Mouse (Mus musculus) leukemia stem cell, adult 10-12 weeks (primary cell): ENCODE results near the gene Map3k12. TPM values are rescaled to one million over a fixed set of nuclear protein-coding genes. Genes with fewer than 3 reads are reported as not detected.

Experiments
- polyA plus RNA-seq: library from polyadenylated mRNA; stranded (reverse); fragments of >175 nt; gene quantifications from 2 replicates; pipeline ENCODE4 v1.2.3, GENCODE M21; 2012; ENCODE audit warnings: low replicate concordance

The Map3k12 gene
- polyA plus RNA-seq = 0.99 and 1.2 TPM in 2 replicates

DNA sequence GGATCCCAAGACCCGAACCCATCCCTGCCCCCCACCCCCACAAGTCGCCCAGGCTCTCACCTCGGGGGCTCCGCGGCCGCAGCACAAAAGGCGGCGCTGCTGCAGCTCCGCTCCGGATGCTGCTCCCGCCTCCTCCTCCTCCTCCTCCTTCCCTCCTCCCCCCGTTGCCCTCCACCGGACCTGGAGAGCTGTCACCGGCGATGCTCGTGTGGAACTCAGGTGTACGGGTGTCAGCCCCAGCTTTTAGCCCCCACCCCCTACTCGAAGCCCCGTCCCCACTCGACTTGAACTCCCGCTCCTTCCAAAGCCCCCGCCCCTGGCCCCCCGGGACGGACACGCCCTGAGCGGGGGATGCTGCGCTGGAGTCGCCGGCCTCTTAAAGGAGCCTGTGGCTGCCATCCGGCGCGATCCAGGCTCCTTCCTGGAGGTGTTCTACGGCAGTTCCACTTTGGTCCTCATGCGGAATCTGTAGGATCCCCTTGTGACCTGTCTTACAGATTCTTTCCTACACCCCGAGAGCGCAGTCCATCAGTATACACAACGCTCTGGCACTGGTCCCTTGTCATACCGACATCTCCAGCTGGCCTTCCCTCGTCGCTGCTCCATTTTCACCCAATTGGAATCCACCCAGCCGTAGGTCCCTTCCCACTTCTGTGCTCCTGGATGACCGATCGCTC lies at the start of gene Map3k12:
Map3k12 (minus strand) TSS at position 337 of the 677 bp plus-strand sequence.

DNA sequence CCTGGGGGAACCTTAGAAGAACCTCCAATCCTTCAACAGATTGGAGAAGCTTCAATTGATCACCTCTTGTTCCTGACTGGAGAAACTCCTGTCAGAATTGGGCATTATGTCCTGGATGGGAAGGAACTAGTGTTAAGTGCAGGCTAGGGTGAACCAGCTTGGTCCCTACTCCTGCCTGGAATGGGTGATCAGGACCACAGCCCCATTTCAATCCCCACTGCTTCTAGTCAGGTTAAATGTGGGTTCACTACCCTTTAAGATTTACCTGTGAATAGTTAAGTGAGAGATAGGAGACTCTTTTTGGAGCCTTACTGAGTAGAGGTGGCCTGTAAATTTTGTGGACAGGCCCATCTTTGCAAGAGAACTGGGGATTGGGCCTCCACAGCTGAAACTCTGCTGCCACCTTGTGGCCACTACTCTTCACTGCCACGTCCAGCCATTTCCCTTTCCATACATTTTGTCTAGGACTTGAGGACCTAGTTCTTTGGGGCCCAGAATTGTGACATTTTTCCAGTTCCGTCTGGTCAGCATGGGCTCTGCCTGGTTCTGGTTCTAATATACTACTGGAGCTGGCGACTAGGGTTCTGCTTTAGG lies 8.1 kb upstream of the Map3k12 start, which contains the start of gene Npff:
Npff (minus strand) TSS at position 51 of the 594 bp plus-strand sequence.

DNA sequence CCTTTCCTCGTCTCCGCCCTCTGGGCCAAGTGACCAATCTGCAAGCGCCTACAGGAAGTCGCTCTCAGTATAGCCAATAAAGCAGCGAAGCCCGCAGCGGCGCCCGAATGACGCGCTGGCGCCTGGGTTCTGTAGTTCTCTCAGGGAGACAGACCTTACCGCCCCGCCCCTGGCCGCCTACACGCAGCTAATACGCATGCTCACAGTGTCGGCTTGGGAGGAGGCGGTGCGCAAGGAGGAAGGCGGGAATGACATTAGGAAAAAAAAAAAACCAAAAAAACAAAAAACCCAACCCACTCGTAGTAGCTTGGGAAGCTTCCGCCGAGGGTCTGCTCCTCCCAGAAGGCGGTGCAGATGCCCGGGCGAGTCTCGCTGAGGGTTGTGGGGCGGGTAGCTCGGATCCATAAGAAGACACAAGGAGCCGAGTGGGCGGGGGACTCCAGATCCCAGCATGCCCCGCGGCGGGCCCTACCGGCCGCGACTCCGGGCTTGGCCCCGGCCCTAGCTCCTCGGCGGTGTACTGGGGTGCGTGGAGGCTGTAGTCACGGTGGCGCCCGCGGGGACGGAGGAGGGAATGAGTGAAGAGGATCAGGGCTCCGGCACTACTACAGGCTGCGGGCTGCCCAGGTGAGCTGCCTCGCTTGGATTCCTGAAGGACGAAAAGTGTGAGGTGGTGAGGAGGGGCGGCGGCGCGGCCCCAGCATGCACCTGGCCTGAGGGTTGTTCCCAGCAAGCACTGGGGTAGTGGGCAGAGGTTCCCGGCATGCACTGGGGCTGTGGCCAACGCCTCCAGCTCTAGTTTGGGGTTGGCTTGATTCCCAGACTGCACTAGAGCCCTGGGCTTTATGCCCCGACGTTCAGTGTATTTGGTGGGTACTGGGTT lies 1.4 kb upstream of the Map3k12 start, which contains the start of gene Tarbp2:
Tarbp2 (plus strand) TSS at position 217 of the 883 bp plus-strand sequence.

DNA sequence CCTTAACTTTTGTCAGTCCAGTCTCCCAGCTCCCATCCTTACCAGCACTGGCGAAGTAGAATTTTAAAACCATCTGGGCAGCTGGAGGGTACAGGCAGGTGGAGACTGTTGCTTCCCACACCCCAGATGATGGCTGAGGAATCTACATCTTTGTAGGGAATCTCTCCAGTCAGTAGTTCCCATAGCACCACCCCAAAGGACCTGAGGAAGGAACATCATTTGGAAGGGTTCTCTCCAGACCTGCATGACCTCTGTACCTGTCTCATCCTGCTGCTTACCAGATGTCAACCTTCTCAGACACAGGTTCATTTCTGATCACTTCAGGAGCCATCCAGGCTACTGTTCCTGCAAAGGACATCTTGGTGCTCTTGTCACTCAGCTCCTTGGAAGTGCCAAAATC lies 13.4 kb downstream of the Map3k12 start, which contains the start of gene Gm10337:
Gm10337 (plus strand) TSS at position 276 of the 400 bp plus-strand sequence.

DNA sequence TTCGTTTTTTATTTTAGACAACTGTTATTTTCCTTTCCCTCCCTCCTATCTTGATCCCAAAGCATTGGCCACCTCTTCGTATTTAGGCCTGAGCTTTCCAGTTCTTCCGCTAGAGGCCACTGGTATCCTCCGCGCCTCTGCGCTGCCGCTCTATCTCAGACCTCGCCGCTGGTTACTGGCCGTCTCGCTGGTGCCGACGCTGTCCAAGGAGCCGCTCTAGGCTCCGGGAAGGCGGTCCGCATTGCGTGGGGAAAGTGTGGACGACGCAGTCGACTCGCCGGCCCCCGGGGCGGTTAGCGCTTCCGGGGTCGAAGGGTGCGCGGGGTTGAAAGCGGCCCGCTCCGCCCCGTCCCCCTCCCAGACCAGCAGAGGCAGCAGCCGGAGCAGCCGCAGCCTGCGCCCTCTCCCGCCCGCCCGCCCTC lies 46.7 kb downstream of the Map3k12 start, which contains the start of gene Pcbp2:
Pcbp2 (plus strand) TSS at position 357 of the 422 bp plus-strand sequence.

DNA sequence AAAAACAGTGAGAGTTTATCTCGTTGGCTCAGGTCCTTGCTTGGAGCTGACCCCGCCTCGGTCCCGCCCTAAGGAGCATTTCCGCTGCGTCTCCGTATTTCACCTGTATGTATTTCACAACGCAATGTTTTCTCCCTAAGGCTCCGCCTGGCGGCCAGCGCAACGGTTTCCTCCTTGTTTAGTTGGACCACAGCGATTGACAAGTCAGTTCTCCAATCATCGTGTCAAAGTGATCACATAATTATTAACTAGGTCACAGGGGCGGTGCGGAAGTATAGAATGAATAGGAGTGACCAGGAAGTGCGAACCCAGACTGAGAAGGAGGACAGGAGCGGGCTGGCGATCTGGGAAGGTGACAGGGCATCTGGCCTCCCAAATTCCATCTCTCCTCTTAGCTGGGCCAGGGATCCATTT lies 58.0 kb downstream of the Map3k12 start, which contains the start of gene Prr13:
Prr13 (plus strand) TSS at position 125 of the 414 bp plus-strand sequence.

Other genes with a start within 250 kb of the Map3k12 start
- not detected in 2 replicates for gene Gm9918, start 246.5 kb downstream of the Map3k12 start, polyA plus RNA-seq
- 50.2 and 91.4 TPM in 2 replicates for gene Mfsd5, start 237.6 kb downstream of the Map3k12 start, polyA plus RNA-seq
- gene Espl1, start 220.8 kb downstream of the Map3k12 start, polyA plus RNA-seq = 19.4 and 42.7 TPM in 2 replicates
- gene Pfdn5, start 190.9 kb downstream of the Map3k12 start, polyA plus RNA-seq = 2.9 and 10.3 TPM in 2 replicates
- gene Myg1, start 185.4 kb downstream of the Map3k12 start, polyA plus RNA-seq = 25.7 and 87.7 TPM in 2 replicates
- 29.3 and 184 TPM in 2 replicates for gene Aaas, start 166.3 kb downstream of the Map3k12 start, polyA plus RNA-seq
- gene Sp7, start 149.9 kb downstream of the Map3k12 start, polyA plus RNA-seq = not detected in 2 replicates
- gene Sp1, start 110.9 kb downstream of the Map3k12 start, polyA plus RNA-seq = 10.7 and 11.9 TPM in 2 replicates
- not detected in 2 replicates for gene Amhr2, start 71.7 kb downstream of the Map3k12 start, polyA plus RNA-seq
- gene Prr13, start 58.0 kb downstream of the Map3k12 start, polyA plus RNA-seq = 46.5 and 443 TPM in 2 replicates
- gene Pcbp2, start 46.5 kb downstream of the Map3k12 start, polyA plus RNA-seq = 134 and 647 TPM in 2 replicates
- not detected in 2 replicates for gene Gm10337, start 13.3 kb downstream of the Map3k12 start, polyA plus RNA-seq
- 79.5 and 91.5 TPM in 2 replicates for gene Tarbp2, start 1.1 kb upstream of the Map3k12 start, polyA plus RNA-seq
- gene Npff, start 7.9 kb upstream of the Map3k12 start, polyA plus RNA-seq = 0.91 and 1.0 TPM in 2 replicates
- gene Gm28047, start 108.0 kb upstream of the Map3k12 start, polyA plus RNA-seq = 1.6 TPM in 1 of 2 replicates, not detected in the other
- 12.2 and 15.7 TPM in 2 replicates for gene Atf7, start 108.4 kb upstream of the Map3k12 start, polyA plus RNA-seq
- 18.4 and 237 TPM in 2 replicates for gene Atp5g2, start 155.3 kb upstream of the Map3k12 start, polyA plus RNA-seq
- gene Calcoco1, start 205.1 kb upstream of the Map3k12 start, polyA plus RNA-seq = 9.7 and 15.0 TPM in 2 replicates